Mouse (Mus musculus) thymus, adult 18-20 months (tissue): ENCODE results near the gene Unc119b.
"Not testable (repeated sequence)": the region's sequence is repeated elsewhere in the genome, so short reads cannot be mapped to it uniquely, and the experiment has no call there.

Experiments
- DNase-seq, 2 experiments: peaks; one replicate each; pipeline ENCODE4 v3.0.0; 2022; ENCODE audit warnings: mixed read lengths in 2 of 2

The Unc119b gene

DNA sequence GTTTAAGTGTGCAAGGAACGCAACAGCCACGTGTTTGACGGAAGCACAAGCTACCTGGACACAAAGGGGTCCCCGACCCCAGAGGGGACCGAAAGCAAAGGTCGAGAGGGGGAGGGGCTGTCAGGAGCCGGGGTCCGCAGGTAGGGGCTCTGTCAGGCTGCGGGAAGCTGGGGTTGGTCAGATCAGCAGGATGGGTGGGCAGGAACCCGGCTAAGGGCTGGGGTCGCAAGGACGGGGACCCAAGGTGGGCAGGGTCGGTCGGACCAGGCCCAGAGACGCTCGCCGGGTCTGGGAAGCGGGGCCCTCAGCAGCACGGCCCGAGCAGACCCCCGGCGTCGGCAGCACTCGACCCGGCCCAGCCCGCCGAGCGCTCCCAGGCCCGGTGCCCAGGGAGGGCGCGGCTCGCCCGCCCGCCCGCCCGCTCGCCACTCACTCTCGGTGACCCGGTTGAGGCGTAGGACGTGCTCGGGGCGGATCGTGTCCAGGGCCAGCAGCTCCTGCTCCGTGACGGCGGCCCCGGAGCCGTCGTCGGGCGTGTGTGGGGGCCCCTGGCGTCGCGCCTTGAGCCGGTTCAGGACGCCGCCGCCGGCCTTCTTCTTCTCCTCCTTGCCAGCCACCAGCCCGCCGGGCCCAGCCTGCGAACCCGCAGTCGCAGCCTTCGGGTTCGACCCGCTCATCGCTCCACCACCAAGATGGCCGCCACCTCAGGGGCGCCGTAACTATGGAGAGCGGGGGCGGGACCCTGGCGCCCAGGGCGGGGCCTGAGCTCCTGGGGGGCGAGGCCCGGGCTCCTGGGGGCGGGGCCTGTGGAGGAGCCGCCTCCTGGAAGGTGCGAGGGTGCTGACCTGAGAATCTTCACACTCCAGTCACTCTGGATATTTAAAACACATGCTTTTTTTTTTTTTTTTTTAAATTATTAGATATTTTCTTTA is at the start of gene Unc119b:
Unc119b (minus strand) TSS at position 742 of the 932 bp plus-strand sequence.
- peak; percentile 78 to 82 for DNase-seq

DNA sequence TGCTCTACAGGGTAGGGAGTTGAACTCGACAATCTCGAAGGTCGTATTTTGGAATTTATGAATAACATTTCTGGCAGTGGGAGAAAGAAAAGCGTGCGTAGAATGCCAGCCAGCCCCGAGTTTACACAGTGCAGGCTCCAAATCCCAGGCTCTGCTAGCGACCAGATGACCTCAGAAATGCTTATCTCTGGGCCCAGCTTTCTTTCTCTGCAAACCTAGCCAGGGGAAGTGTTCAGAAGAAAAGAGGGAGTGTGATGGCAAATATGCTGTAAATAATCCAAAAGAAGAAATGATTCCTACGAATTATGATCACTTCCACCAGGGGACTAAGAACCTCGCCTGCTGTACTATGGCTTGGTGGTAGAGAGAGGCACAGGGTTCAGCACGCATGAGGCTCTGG is 48.7 kb upstream of the Unc119b start:
- DNase-seq: no peak

DNA sequence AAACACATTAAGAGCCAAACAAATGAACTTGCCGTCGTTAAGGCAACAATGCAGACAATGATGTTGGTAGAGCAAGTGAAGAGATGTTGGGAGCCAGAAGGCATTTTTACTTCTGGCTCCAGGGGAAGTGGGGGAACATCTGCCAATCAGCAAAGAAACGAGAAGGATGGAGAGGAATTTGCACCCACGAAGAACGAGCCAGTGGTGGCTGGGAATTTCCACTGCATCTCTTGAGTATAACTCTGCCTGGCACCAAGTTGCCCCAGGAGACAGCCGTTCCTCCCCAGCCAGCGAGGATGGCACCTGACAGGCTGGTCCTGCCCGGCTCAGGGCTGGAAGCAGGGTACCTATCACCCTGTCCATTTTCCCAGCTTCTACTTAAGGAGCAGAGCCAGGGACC is 48.1 kb upstream of the Unc119b start:
- DNase-seq: no peak

DNA sequence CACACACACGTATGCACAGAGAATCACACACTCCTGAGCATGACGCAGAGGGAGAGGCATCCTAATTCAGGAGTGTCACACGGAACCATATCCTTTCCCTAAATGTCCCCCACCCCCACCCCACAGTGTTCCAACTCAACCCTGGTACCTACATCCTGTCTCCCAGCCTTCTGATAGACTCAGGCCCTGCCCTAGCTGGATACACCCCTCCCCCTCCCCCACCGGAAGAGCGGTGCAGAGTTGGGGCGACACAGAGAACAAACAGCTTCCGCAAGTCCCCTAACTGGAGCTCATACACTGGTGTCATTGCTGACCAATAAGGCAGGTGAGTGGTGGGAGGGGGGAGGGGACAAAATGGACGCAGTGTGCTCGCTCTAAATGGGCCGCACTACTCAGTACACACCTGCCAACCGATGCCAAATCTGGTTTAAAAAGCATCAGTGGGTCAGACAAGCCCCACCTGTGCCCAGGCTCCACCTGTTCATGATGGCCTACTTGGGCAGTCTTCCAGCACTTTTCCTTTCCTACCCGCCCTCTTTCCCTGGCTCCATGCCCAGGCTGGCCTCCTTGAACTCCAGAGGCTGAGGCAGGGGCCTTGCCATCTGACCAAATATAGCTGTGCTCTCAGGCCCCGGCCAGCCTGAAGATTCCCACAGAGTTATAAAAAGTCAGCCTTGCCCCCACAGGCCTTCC is 46.6 kb upstream of the Unc119b start:
- DNase-seq: peak in 1 of 2 experiments; percentile 49

DNA sequence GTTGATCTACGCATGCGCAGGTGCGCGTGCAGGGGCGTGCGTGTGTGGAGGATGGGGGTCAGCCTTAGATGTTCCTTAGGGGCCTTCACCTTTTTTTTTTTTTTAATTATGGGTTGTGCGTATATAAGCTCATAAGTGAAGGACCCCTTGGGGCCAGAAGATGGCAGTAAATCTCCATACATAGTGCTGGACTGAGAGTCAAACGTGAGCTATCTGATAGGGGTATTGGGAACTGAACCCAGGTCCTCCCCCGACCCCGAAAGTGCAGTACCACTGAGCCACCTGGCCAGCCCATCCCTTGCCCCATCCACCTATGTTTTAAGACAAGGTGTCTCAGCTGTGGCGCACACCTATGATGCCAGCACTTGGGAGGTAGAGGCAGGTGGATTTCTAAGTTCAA is 44.8 kb upstream of the Unc119b start:
- no peak for DNase-seq

DNA sequence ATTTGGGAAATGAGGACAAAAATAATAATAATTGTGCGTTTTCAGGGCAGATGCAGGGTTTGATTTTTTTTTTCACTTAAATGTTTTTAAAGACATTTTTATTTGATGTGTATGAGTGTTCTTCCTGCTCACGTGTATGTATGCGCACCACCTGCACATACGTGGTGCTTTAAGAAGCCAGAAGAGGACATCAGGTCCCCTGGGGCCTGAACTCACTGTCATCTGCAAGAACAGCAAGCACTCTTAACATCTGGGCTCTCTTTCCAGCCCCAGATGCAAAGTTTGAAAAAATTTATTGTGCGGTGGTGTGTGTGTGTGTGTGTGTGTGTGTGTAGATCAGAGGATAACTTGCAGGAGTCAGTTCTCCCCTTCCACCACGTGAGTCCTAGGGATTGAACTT is 43.1 kb upstream of the Unc119b start:
- no peak for DNase-seq

DNA sequence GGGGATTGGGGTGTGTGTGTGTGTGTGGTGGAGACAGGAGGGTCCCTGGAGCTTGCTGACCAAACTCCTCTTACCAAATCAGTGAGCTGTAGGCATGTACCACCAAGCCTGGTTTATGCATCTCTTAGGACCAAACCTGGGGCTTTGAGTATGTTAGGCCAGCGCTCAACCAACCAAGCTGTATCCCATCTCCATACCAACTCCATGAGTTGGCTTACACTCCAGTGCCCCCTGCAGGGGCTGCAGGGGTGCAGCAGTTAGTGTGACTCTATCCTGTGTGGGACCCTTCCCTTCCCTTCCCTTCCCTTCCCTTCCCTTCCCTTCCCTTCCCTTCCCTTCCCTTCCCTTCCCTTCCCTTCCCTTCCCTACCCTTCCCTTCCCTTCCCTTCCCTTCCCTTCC is 39.8 kb upstream of the Unc119b start:
- no peak for DNase-seq

DNA sequence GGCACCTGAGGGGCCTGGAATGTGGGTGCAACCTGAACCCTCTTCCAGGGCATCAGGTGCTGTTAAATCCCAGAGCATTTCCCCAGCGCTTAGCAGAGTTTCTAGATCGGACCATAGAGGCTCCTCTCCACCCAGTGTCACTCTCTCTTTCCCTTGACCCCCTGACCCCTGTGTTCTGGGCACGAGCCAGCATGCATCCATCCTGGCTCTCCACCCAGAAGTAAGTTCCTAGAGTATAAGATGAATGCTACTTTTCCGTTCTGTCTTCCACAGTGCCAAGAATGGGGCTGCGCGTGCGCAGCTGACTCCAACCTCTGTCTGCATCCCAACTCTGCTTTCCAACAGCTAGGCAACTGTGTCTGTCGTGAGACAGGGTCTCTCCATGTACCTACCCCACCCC is 35.4 kb upstream of the Unc119b start:
- no peak for DNase-seq

DNA sequence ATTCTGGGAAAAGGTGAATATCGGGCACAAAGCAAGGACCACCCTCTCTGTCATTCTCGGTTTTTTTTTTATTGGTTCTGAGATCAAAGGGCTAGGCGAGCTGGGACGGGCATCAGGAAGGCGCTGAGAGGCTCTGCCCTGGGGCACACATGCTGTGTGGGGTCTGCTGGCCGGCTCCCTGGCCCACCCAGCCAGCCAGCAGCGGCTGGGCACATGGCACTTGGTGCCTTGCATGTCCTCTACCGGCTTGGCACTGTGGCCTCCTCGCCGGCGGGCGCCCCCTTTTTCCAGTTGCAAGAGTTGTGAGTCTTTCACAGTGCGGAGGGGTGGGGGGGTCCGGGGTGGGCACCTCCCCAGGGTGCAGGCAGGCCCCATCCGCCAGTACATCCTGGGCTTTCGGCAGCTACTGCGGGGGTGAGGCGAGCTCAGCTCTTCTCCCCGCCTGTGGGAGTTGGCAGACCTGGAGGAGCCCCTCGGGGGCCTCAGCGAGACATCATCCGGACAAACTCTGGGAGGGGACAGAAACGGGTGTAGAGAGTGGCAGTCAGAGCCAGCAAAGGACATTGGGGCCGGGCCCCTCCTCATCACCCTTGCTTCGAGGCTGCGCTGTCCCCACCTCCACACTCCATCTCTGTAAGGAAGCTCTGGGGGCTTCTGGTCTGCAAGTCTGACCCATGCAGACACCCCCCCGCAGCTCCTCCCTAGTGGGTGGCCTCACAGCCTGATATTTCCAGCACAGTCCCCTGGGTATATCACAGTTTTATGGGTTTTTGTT is 34.1 kb upstream of the Unc119b start:
- DNase-seq: no peak

DNA sequence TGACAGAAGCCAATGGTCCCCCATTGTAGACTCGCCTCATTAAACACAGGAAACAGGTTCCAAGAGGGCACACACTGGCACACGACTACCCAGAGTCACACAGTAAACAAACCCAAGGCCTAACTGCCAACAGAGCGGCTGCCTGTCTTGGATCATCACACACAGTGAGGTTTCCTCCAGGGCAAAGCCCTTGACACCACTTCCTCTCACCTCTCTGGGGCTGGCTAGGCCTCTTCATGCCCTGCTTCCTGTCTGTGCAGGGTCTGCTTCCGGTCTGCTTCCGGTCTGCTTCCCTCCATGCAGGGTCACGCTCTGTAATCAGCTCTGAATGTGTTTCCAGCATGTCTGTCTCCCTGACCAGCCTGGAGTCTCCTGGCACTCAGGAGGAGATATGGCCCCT is 32.6 kb upstream of the Unc119b start:
- peak; percentile 64 to 84 for DNase-seq

DNA sequence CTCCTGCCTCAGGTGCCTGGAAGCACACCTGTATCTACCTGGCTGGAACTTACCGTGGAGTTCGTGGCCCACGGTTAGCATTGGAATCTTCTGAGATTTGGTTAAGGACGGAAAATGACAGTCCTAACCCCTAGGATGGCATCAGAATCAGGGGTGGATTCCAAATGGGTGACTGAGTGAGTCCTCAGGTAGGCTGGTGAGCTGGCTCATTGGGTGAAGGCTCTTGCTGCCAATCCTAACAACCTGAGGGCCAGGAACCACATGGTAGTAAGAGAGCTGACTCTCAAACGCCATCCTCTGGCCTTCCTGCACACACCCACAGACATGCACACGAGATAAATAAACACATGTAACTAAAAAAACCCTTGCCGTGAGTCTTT is 32.0 kb upstream of the Unc119b start:
- no peak for DNase-seq

DNA sequence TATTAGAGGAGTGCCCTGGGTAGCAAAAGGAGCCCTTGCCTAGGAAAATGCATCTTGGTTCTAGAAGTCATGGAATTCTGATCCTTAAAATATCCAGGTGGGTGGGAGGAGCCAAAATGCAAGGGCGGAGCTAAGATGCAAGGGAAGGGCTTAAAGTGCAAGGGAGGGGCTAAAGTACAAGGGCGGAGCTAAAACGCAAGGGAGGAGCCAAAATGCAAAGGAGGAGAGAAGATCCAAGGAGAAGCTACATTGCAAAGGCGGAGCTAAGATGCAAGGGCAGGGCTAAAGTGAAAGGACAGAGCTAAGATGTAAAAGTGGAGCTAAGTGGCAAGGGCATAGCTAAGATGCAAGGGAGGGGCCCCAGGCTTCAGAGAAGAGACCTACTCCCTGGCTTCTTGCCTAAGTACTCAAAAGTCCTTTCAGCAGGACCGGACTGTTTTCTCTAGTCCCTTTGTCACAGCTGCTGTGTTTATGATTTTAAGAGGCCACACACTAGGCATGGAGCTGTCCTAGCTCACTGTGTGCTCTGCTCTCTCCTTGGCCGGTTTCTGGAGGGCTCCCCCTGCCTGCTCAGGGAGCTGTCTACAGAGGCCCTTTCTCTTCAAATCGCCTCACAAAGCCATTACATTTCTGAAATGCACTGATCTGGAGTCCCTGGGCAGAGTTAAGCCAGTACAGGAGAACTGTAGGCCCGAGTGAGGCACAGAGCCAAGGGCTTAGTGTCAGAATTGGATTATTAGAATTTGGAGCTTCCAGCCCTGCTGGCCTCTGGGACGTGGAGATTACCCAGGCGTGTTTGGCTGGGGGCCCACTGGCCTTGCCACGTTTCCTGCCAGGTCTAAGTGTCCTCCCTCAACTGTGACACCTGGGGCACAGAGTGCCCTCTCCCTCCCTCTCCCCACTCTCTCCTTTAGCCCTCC is 31.4 kb upstream of the Unc119b start:
- no peak for DNase-seq

DNA sequence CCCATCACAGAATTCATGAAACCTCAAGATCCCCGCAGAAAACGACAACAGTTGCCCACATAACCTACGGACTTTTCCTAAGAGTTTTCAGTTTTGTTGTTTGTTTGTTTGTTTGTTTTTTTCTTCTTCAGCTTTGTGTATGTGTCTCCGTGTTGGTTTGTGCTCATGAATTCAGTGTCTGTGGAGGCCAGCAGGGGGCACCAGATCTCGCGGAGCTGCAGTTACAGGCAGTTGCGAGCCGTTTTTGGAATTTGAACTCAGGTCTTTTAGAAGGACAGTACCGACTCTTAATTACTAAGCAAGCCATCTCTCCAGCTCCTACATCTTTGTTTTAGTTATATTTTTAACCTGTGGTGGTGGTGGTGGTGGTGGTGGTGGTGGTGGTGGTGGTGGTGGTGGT is 30.6 kb upstream of the Unc119b start:
- no peak for DNase-seq

DNA sequence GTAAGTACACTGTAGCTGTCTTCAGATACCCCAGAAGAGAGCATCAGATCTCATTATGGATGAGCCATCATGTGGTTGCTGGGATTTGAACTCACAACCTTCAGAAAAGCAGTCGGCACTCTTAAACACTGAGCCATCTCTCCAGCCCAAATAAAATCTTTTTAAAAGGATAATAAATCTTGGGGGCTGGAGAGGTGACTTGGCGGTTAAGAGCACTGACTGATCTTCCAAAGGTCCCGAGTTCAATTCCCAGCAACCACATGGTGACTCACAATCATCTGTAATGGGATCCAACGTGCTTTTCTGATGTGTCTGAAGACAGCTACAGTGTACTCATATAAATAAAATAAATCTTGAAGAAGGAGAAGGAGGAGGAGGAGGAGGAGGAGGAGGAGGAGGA is 29.7 kb upstream of the Unc119b start:
- DNase-seq: not testable (repeated sequence)

DNA sequence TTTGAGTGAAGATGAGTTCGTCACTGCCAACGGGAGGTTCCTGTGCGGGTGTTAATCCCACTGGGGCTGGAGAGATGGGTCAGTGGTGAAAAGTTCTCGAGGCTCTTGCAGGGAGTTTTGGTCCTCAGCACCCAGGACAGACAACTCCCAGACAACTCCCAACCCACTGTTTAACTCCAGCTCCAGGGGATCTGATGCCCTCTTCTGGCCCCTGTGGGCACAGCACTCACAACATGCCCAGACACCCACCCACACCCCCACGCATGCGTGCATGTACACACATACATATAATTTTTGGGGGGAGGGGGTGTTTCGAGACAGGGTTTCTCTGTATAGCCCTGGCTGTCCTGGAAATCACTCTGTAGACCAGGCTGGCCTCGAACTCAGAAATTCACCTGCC is 28.8 kb upstream of the Unc119b start:
- peak; percentile 46 to 55 for DNase-seq

DNA sequence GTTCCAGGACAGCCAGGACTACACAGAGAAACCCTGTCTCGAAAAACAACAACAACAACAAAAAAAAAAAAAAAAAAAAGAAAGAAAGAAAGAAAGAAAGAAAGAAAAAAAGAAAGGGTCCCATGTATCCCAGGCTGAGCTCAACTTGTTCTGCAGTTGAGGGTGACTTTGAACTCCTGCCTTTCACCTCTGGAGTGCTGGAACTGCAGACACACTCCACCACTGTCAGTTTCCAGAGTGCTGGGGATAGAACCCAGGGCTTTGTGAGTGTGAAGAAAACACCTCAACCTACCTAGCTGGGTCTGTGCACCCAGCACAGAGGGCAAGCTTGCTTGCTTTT is 27.1 kb upstream of the Unc119b start:
- DNase-seq: not testable (repeated sequence)

DNA sequence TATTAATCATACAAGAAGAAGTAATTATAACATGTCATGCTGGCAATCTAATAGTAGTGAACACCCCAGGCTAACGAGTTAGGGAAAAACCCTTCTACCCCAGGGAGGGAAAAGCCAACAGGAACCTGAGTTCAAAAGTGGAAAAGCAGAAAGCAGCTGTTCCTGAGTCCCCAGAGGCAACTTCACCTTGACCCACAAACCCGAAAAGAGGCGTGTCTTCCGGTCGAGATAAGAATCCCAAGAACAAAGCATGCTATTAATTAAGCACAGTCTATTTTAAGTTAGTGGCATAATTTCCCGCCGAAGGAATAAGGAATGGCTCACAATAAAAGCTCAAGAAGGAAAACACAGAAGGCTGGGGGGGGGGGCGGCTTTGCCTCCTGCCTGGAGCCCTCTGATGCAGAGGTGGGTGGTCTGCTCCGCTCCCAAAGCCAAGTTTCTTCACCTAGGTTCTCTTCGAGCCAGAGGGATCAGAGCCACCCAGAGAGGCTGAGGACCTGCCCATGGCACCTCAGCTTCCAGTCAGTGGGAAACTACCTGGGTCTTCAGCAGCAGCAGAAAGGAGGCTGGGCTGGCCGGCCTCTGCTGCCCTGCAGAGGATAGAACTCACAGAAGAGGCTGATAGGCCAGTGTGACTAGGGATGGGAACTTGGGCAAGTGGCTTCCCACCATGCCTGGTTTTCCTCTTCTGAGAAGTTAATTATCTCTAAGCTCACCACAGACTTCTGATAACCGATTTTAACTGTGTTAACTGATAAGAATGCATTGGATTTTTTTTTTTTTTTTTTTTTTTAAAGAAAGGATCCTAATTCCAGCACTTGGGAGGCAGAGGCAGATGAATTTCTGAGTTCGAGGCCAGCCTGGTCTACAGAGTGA is 26.5 kb upstream of the Unc119b start:
- no peak for DNase-seq

DNA sequence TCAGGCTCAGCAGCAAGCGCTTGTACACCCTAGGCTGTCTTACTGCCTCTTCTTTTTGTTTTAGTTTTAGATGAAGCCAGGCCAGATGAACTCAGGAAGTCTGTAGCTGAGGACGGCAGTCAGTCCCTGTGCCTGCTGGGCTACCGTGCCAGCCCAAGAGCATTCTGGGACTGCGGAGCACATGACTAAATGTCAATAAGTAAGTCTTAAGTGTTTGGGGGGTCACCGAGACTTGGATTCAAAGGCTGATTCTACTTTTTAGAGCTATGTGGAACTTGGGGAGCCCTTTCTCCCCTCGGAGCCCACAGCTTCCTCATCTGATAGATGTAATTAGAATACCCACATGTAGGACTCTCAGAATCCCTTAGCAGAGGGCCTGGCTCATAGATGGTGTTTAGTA is 25.9 kb upstream of the Unc119b start:
- no peak for DNase-seq

DNA sequence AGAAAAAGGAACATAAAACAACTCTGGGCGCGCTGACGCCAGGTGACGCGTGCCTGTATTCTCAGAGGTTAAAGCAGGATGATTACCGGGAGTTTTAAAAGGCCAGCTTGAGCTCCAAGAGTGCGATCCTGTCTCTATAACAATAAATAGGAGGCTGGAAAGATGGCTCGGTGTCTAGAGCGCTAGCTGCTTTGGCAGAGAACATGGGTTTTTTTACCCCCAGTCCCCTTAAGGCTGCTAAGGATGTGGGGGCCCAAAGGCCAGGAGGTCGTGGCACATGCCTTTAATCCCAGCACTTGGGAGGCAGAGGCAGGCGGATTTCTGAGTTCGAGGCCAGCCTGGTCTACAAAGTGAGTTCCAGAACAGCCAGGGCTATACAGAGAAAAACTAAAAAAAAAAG is 24.4 kb upstream of the Unc119b start:
- no peak for DNase-seq

DNA sequence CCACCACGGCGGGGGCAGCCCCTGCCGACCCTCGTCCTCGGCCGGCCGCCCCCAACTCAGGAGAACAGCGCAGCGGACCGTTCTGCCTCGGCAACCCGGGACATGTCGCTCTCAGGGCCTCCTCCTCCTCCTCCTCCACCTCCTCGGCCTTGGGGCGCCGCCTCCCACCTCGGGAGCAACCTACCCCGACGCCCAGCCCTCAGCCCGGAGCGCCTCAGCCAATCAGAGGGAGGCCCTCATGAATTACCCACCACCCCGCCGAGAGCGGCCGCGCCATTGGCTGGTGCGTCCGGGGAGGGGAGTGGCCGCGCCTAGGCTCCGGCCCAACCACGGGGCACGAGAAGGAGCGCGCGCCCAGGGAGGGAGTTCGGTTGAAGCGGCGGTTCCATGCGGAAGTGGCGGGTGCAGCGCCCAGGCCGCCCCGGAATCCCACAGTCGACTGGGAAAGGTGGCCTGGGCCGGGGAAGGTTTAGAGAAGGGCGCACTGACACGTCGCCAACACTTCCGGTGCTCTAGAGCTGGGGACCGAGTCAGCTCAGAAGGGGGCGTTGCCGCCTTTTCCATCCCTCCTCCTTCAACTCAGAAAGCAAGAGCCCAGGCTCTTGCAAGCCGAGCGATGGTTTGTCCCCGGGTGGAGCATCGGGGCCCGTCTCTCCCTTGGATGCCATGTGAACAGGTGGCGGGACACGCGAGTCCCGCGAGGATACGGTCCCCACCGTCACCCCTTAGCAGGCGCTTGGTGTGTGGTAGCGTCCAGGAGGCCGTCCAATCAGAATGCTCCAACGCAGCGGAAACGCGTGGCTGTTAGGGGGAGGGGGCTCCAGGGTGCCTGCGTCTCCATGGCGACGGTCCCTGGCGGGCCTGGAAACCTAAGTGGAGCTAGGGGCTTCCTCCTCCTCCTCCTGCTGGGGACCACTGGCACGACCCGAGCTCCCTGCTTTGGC is 23.5 kb upstream of the Unc119b start, which contains the start of gene Mlec:
Mlec (minus strand) TSS at position 140 of the 944 bp plus-strand sequence.
- DNase-seq: peak; percentile 99
